Mouse (Mus musculus): ENCODE results near the gene Sod1.

The Sod1 gene

GRCm38 (mm10) chr16:90260097-90260496, 39.5 kb downstream of the Sod1 start:
- no peak for DNase-seq

GRCm38 (mm10) chr16:90261791-90262190, 41.2 kb downstream of the Sod1 start:
- DNase-seq = no peak

DNA sequence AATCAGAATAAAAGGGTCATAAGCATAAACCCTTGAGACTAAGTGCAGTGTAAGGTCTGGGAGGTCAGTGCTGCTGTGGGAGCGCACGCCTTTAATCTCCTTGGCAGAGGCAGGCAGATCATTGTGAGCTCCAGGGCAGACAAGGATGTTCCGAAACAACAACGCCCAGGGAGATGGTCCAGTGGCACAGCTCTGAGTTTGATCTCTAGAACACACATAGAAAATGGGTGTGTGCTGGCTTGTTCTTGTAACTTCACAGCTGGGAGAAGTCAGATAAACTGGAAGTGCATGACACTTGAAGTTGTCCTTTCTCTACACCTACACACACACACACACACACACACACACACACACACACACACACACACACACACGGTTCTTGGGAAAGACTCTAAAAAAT, 43.5 kb downstream of the Sod1 start:
- DNase-seq = no peak

GRCm38 (mm10) chr16:90265106-90265505, 44.6 kb downstream of the Sod1 start:
- DNase-seq = no peak

GRCm38 (mm10) chr16:90266581-90266980, 46.0 kb downstream of the Sod1 start:
- DNase-seq = no peak

DNA sequence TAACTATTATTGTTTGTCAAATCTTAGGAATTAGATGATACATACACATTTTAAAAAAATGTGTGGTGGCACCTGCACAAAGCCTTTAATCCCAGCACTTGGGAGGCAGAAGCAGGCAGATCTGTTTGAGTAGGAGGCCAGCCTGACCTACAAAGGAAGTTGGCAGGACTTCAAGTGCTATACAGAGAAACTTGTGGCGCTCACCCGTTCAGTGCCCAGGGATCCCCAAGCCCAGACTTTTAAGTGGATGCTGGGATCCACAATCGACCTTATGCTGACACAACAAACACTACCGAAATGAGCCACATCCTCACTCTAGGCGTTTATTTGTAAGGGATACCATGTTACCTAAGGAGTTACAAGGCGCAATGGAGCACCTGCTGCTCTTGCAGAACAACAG, 55.0 kb downstream of the Sod1 start:
- DNase-seq = no peak

Data from kidney, adult 18-20 months (tissue).